ENCODE assay signal across 27 mouse cellular contexts in the genomic region with DNA sequence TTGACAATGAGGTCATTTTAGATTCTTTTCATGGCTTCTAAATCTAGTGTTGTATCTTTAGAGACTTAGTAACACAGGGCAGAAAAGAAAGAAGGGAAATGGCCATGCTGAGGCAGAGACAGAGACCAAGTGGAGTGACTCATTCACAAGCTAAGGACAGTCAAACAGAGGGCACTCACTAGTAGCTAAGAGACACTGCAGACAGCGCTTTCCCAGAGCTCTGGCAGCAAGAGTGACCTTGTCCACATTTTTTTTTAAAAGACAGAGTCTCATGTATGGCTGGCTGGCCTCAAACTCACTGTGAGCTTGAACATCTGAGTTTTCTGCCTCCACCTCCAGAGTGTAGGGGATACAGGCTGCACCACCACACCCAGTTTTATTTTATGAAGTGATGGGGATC. TPM values are rescaled to one million over a fixed set of nuclear protein-coding genes. Genes with fewer than 3 reads are reported as not detected.
DNase-seq lines count a peak whose midpoint lies in the region; ATAC-seq lines count a peak whose summit lies in the region.
"Had no signal": no experiment of that assay in that cellular context is flagged by ENCODE, and none has a peak within 500 bp of the region (broad histone marks: within the 10 kb centered on the region; RNA-seq: fewer than 3 reads in every experiment).

No protein-coding gene starts in this region.

- WGBS in heart, embryonic 12.5 days: 29% methylated on average over 1 of the region's 1 CpGs

- DNase-seq in adrenal gland, adult 2 months: peak; percentile 66
- DNase-seq in adrenal gland, adult 18-20 months (ENCODE audit: low spot score in 2 of 2): no peak
- DNase-seq in heart, adult 8-10 months (ENCODE audit: low spot score): no peak
- DNase-seq in 3T3-L1 (ENCODE audit: low read depth, low spot score): peak; percentile 53
- DNase-seq in Muller cell, postnatal 12 days (ENCODE audit: inconsistent ontology term): peak; percentile 33
- DNase-seq in T-cell, adult 2 months (ENCODE audit: low spot score): no peak
- no peak for DNase-seq in retina, postnatal 1 day
- DNase-seq: cerebellum, adult 8-10 months; cerebellum, postnatal 36 days; gastrocnemius, postnatal 25 days; heart, adult 18-20 months; kidney, adult 11 months; kidney, postnatal 25 days; lung, adult 18-20 months had no signal

- H3K27ac ChIP-seq in heart, embryonic 12.5 days (ENCODE audit: poor library complexity, severe bottlenecking): 0 out of 2 replicates have a peak overlapping the region, but pooled peaks have one; percentile 20
- H3K27ac ChIP-seq: embryonic facial prominence, embryonic 12.5 days; forebrain, embryonic 10.5 days; forebrain, embryonic 15.5 days; hindbrain, embryonic 10.5 days; hindbrain, embryonic 15.5 days; kidney, embryonic 15.5 days; left cerebral cortex, adult 2 months; limb, embryonic 13.5 days; liver, embryonic 13.5 days; neural tube, embryonic 13.5 days had no signal

- no peak overlapping the region for H3K4me3 ChIP-seq in heart, embryonic 12.5 days
- H3K4me3 ChIP-seq: embryonic facial prominence, embryonic 12.5 days; forebrain, embryonic 10.5 days; forebrain, embryonic 15.5 days; hindbrain, embryonic 10.5 days; hindbrain, embryonic 15.5 days; kidney, embryonic 15.5 days; left cerebral cortex, adult 2 months; limb, embryonic 13.5 days; liver, embryonic 13.5 days; neural tube, embryonic 13.5 days had no signal

- no peaks in the 10 kb centered on the region for H3K27me3 ChIP-seq in heart, embryonic 12.5 days (replicated peaks)
- H3K27me3 ChIP-seq: embryonic facial prominence, embryonic 12.5 days; hindbrain, embryonic 15.5 days; kidney, embryonic 15.5 days; limb, embryonic 13.5 days; liver, embryonic 13.5 days; neural tube, embryonic 13.5 days had no signal

- no peak for ATAC-seq in heart, embryonic 12.5 days (ENCODE audit: insufficient number of reproducible peaks, low FRiP score)
- ATAC-seq: forebrain, embryonic 15.5 days; inflammation-experienced regulatory T-cells, adult 6 months had no signal

- no peak overlapping the region for H3K4me2 ChIP-seq in heart, embryonic 12.5 days
- H3K4me2 ChIP-seq: embryonic facial prominence, embryonic 12.5 days; forebrain, embryonic 15.5 days; hindbrain, embryonic 15.5 days; kidney, embryonic 15.5 days; limb, embryonic 13.5 days; liver, embryonic 13.5 days; midbrain, embryonic 11.5 days; neural tube, embryonic 13.5 days had no signal

- no peaks in the 10 kb centered on the region for H3K9me3 ChIP-seq in heart, embryonic 12.5 days (replicated peaks)
- H3K9me3 ChIP-seq: embryonic facial prominence, embryonic 12.5 days; forebrain, embryonic 10.5 days; forebrain, embryonic 15.5 days; hindbrain, embryonic 10.5 days; hindbrain, embryonic 15.5 days; kidney, embryonic 15.5 days; limb, embryonic 13.5 days; liver, embryonic 13.5 days; neural tube, embryonic 13.5 days had no signal

- H3K9ac ChIP-seq in heart, embryonic 12.5 days: no peak overlapping the region
- H3K9ac ChIP-seq: embryonic facial prominence, embryonic 12.5 days; forebrain, embryonic 15.5 days; hindbrain, embryonic 15.5 days; kidney, embryonic 15.5 days; limb, embryonic 13.5 days; liver, embryonic 13.5 days; neural tube, embryonic 13.5 days had no signal

- H3K36me3 ChIP-seq in heart, embryonic 12.5 days: no peaks in the 10 kb centered on the region
- H3K36me3 ChIP-seq: embryonic facial prominence, embryonic 12.5 days; forebrain, embryonic 10.5 days; forebrain, embryonic 15.5 days; hindbrain, embryonic 10.5 days; hindbrain, embryonic 15.5 days; kidney, embryonic 15.5 days; limb, embryonic 13.5 days; liver, embryonic 13.5 days; neural tube, embryonic 13.5 days had no signal

- H3K4me1 ChIP-seq in heart, embryonic 12.5 days (replicated peaks): peaks cover 22% of the 10 kb centered on the region

RNA-seq across cellular contexts. Expression of gene Brd3os, which starts 4.2 kb away (rescaled TPM):
- total RNA-seq in adrenal gland, adult 2 months (2021): 10 to 100 TPM in 1 of 2 experiments, 1 to 10 TPM in 1; 6.2 to 17.2 TPM
- polyA plus RNA-seq in adrenal gland, adult 2 months (2012; rRNA removed): 46.0 and 60.2 TPM in 2 replicates
- 1 to 10 TPM; 6.5 to 8.2 TPM for total RNA-seq in adrenal gland, adult 18-20 months (2021)
- polyA plus RNA-seq in heart, embryonic 12.5 days (2016; fragmentation: Nextera tagmentation; extraction: Ambion mirVana): 2.9 and 3.2 TPM in 2 replicates
- total RNA-seq in heart, adult 8-10 months (2022): 1 to 10 TPM; 1.2 to 2.0 (median 1.9) TPM
- polyA plus RNA-seq: inflammation-experienced regulatory T-cells, adult 6 months had no signal

RNA-seq across cellular contexts. Expression of gene Vav2, which starts 11.0 kb away (rescaled TPM):
- total RNA-seq in adrenal gland, adult 2 months (2021): 10 to 100 TPM; 20.1 to 27.6 TPM
- 29.7 and 30.9 TPM in 2 replicates for polyA plus RNA-seq in adrenal gland, adult 2 months (2012; rRNA removed)
- 10 to 100 TPM; 24.5 to 25.2 TPM for total RNA-seq in adrenal gland, adult 18-20 months (2021)
- polyA plus RNA-seq in heart, embryonic 12.5 days (2016; fragmentation: Nextera tagmentation; extraction: Ambion mirVana): 4.5 and 5.4 TPM in 2 replicates
- total RNA-seq in heart, adult 8-10 months (2022): 10 to 100 TPM in 3 of 4 experiments, 1 to 10 TPM in 1; 8.2 to 13.1 (median 12.1) TPM

Comparison
In these comparisons a context has a peak if more than half of its experiments do, and no peak if none do; other contexts are left out.
1. DNase-seq: peak in adrenal gland, adult 2 months (single experiment), 3T3-L1 (single experiment) and Muller cell, postnatal 12 days (single experiment); none in adrenal gland, adult 18-20 months (0 of 2), heart, adult 8-10 months (single experiment), T-cell, adult 2 months (single experiment) and retina, postnatal 1 day (single experiment).